Mouse (Mus musculus): ENCODE measurements around the gene Ky.

DNA sequence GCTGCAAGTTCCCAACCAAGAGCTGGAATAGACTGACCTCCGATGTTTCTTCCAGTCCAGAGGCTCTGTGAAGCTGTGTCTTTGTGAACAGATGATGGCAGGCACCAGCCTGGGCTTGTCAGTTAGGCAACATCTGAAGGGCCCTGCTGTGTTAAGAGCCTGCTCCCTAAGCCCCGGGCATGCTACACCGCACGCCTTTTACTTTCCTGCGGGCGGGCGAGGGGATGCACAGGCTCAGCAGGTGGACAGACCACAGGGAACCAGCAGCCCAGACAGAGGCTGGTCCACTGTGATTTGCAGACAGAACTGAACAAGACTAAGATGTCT, 41.4 kb downstream of the Ky start:
- no peak for TF ChIP-seq MAFK (IDR thresholded peaks at IDR 0.05; ENCODE audit: insufficient read depth, low read depth, low read length)
- no peak for TF ChIP-seq ZNF384 (IDR thresholded peaks at IDR 0.05; ENCODE audit: low read depth, low read length)
- TF ChIP-seq CHD2 (IDR thresholded peaks at IDR 0.05; ENCODE audit: low read depth, low read length): no peak
- no peak for TF ChIP-seq HCFC1 (IDR thresholded peaks at IDR 0.05; ENCODE audit: borderline replicate concordance, insufficient read depth, low read length)

All from ES-E14 (cell line).